Mouse (Mus musculus) brain, embryonic 14.5 days (tissue): ENCODE data around the gene Opn4. TPM values are rescaled to one million over a fixed set of nuclear protein-coding genes. Genes with fewer than 3 reads are reported as not detected.

Source experiments
- DNase-seq: peaks from one replicate; pipeline ENCODE4 v3.0.0-alpha.2; 2011; ENCODE audit warnings: low read depth
- CTCF ChIP-seq: fragments of 200-500 bp; IDR thresholded peaks from 2 replicates; pipeline ENCODE4 v1.5.1; 2012; ENCODE audit warnings: inconsistent platforms, mild to moderate bottlenecking, moderate library complexity, borderline replicate concordance; ENCODE audit not compliant: insufficient read depth, insufficient read length; ENCODE audit errors: extremely low read depth
- POLR2A ChIP-seq: fragments of 200-500 bp; IDR thresholded peaks from 2 replicates; pipeline ENCODE4 v1.6.1; 2012; ENCODE audit warnings: mild to moderate bottlenecking, inconsistent platforms, borderline replicate concordance; ENCODE audit not compliant: poor library complexity, insufficient read depth, insufficient read length, severe bottlenecking; ENCODE audit errors: extremely low read depth
- polyA plus RNA-seq: library from polyadenylated mRNA; depleted of rRNA; stranded (reverse); fragments of >200 nt; gene quantifications from 2 replicates; pipeline ENCODE4 v1.2.3, GENCODE M21; 2012; rRNA removed

Opn4 gene
- polyA plus RNA-seq, 1 experiment, result not detected

- TF ChIP-seq POLR2A, result no peak
- TF ChIP-seq CTCF, result no peak
- no peak for DNase-seq
Measured at GRCm38 (mm10) chr14:34544001-34544400, 55.9 kb downstream of the Opn4 start.

DNA sequence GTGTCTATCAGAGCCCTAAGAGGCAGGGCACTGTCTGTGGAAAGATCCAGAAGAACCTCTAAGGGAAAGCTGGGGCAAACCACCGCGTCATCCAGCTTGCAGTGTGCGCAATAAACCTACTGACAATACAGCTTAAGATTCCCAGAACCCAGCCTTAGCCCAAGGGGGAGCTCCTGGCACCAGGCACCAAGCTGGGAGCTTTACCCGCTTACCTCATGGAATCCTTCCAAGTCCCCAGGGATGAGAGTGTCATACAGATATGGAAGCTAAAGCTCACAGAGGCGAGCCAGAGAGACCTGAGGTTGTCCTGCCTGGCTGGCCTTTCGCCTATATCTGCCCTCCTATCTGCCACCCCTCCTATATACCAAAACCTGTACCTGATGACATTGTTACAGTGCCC lies 56.3 kb downstream of the Opn4 start:
- DNase-seq, result no peak
- no peak for TF ChIP-seq POLR2A
- no peak for TF ChIP-seq CTCF

- DNase-seq, result peak; percentile 20
- no peak for TF ChIP-seq CTCF
- TF ChIP-seq POLR2A, result no peak
Measured at GRCm38 (mm10) chr14:34541896-34542295, 58.0 kb downstream of the Opn4 start.

- TF ChIP-seq CTCF (no peak), POLR2A (no peak)
- DNase-seq, result peak; percentile 39
Measured at GRCm38 (mm10) chr14:34540685-34541162, 59.2 kb downstream of the Opn4 start.

Other genes starting within 250 kb of the Opn4 start
- gene Fam25c, start 244.7 kb downstream of the Opn4 start, polyA plus RNA-seq, result 0.85 TPM in 1 of 2 replicates, not detected in the other
- gene Sncg, start 225.4 kb downstream of the Opn4 start, polyA plus RNA-seq, result 36.7 and 103 TPM in 2 replicates
- 2.5 and 4.5 TPM in 2 replicates for gene Mmrn2, start 224.7 kb downstream of the Opn4 start, polyA plus RNA-seq
- 21.1 and 23.9 TPM in 2 replicates for gene Bmpr1a, start 96.8 kb downstream of the Opn4 start, polyA plus RNA-seq
- gene 9230112D13Rik, start 77.3 kb downstream of the Opn4 start, polyA plus RNA-seq, result not detected in 2 replicates
- gene Ldb3, start 11.5 kb downstream of the Opn4 start, polyA plus RNA-seq, result 0.83 and 0.92 TPM in 2 replicates
- gene Wapl, start 73.8 kb upstream of the Opn4 start, polyA plus RNA-seq, result 14.6 and 19.9 TPM in 2 replicates
- gene Grid1, start 220.0 kb upstream of the Opn4 start, polyA plus RNA-seq, result 7.3 and 14.8 TPM in 2 replicates